Mouse (Mus musculus): ENCODE data around the gene Enpp6. TPM values are rescaled to one million over a fixed set of nuclear protein-coding genes. Genes with fewer than 3 reads are reported as not detected.

Enpp6 gene
- polyA plus RNA-seq, 1 experiment from 2014 or later: 0.32 TPM

- ATAC-seq: no peak
- CTCF ChIA-PET: no interaction called here
- in situ Hi-C loops (cut with MboI; ENCODE audit: low pct_unique_long_range_greater_than_20kb): no loop called here
- no peak for TF ChIP-seq CTCF (IDR thresholded peaks at IDR 0.05)
- POLR2A ChIA-PET: interaction anchor here (0.6 kb wide), 1 partner anchor 140 kb away, joined by 3 read pairs; no protein-coding TSS in a partner anchor
- DNase-seq (ENCODE audit: low read depth, low spot score): no peak
- H3K27me3 ChIP-seq: peaks cover 4% of the 10 kb centered on the region
Measured at GRCm38 (mm10) chr8:46992579-46992978, 5.9 kb downstream of the Enpp6 start.

- POLR2A ChIA-PET: no interaction called here
- no peak for DNase-seq (ENCODE audit: low read depth, low spot score)
- CTCF ChIA-PET: no interaction called here
- no peak for ATAC-seq
- peaks cover 9% of the 10 kb centered on the region for H3K27me3 ChIP-seq
- in situ Hi-C loops (cut with MboI; ENCODE audit: low pct_unique_long_range_greater_than_20kb): no loop called here
- no peak for TF ChIP-seq CTCF (IDR thresholded peaks at IDR 0.05)
Measured at GRCm38 (mm10) chr8:46995931-46996664, 9.4 kb downstream of the Enpp6 start.

GRCm38 (mm10) chr8:47005676-47006075 is 19.0 kb downstream of the Enpp6 start:
- in situ Hi-C loops (cut with MboI; ENCODE audit: low pct_unique_long_range_greater_than_20kb): loop anchor here (25.0 kb wide), 1 partner anchor 682 kb away; the partner anchor contains the start of gene Ing2
- DNase-seq (ENCODE audit: low read depth, low spot score) (no peak), ATAC-seq (no peak)
- no peak for TF ChIP-seq CTCF (IDR thresholded peaks at IDR 0.05)
- POLR2A ChIA-PET: no interaction called here
- CTCF ChIA-PET: no interaction called here
- H3K27me3 ChIP-seq: no peaks in the 10 kb centered on the region

DNA sequence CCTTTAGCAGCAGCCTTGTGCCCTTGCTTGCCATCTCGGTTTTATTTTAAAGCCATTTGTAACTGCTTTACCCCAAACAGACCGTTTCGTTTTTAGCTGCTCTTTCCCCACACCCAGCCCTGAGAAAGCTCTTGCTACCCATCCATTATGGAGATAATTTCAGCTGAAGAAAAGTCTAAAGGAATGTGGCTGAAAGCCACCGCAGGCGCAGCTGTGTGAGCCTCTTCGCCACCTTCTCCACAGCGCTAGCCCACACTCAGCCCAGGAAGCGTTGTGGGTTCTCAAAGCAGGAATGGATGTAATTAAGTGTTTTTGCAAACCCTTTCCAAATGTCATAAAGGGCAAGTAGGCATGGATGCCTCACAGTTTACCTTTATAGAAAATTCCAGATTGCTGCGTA is 20.1 kb downstream of the Enpp6 start:
- H3K27me3 ChIP-seq: no peaks in the 10 kb centered on the region
- no peak for TF ChIP-seq CTCF (IDR thresholded peaks at IDR 0.05)
- in situ Hi-C loops (cut with MboI; ENCODE audit: low pct_unique_long_range_greater_than_20kb): loop anchor here (25.0 kb wide), 1 partner anchor 681 kb away; the partner anchor contains the start of gene Ing2
- no peak for ATAC-seq
- DNase-seq (ENCODE audit: low read depth, low spot score): no peak
- ChIA-PET POLR2A (no interaction called here), CTCF (interaction anchor here (1.4 to 1.5 kb wide), 2 partner anchors 37 to 365 kb away, joined by 4 to 6 read pairs; no protein-coding TSS in a partner anchor)

DNA sequence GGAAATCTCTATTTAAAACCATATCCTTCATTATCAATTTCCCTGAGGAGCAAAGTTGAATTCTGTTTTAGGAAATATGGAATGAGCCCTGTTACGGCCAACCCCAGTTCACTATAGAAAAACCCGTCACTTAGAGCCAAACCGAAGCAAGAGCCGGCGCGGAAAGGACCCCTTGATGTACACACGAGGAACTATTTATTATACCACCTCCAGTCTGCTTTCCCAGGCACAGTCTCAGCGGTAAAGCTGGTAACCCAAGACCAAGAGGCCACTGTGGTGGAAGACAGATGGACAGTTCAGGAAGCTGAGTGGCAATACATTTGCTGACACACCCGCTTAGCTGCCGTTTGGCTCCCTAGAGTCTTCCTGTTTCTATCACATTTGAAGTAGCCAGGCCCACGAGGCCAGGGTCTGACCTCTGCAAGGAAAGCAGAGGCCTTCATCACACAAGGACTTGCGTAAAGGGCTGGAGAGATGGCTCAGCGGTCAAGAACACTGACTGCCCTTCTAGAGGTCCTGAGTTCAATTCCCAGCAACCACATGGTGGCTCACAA is 21.6 kb downstream of the Enpp6 start:
- no peak for TF ChIP-seq CTCF (IDR thresholded peaks at IDR 0.05)
- in situ Hi-C loops (cut with MboI; ENCODE audit: low pct_unique_long_range_greater_than_20kb): loop anchor here (25.0 kb wide), 1 partner anchor 679 kb away; the partner anchor contains the start of gene Ing2
- POLR2A ChIA-PET: no interaction called here
- DNase-seq (ENCODE audit: low read depth, low spot score) (no peak), ATAC-seq (no peak)
- no peaks in the 10 kb centered on the region for H3K27me3 ChIP-seq
- CTCF ChIA-PET: interaction anchor here (1.4 kb wide), 2 partner anchors 13 to 363 kb away, joined by 3 to 4 read pairs; no protein-coding TSS in a partner anchor

DNA sequence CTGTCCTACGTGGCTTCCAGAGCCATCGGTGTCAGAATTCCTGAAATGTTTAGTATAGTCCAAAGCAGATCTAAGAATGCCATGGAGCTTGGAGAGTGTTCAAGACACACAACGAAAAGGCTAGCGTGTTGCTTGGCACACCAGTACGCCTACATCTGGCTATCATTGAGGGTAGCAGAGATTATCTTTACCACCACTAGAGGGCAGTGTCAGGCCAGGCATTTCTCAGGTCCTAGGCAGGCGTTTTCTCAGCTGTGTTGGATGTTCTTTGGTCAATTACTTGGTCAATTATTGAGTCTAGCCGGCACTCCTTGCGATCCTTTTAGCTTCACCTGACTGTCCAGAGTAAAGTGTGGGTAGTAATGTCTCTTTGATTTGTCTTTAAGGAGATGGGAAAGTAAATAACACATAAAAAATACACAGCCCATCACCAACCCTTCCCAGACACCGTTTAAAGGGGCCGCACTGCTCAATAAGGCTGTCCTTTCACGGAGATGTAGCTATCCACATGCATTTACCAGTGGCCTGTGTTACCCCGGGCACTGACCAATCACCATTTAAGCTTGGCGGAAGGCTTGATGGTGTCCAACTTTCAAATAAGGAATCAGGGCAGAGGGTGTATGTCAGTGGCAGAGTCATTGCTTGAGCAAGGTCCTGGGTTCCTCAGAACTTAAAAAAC is 29.7 kb downstream of the Enpp6 start:
- peaks cover 10% of the 10 kb centered on the region for H3K27me3 ChIP-seq
- ATAC-seq (peak; percentile 76), DNase-seq (ENCODE audit: low read depth, low spot score) (no peak)
- peak; percentile 94 for TF ChIP-seq CTCF (IDR thresholded peaks at IDR 0.05)
- ChIA-PET CTCF (interaction anchor here (0.7 to 7.0 kb wide), 18 partner anchors 12 to 534 kb away, joined by 3 to 93 read pairs (median 3); no protein-coding TSS in a partner anchor), POLR2A (interaction anchor here (0.9 to 1.6 kb wide), 3 partner anchors 28 to 355 kb away, joined by 3 to 8 read pairs (median 3); no protein-coding TSS in a partner anchor)
- in situ Hi-C loops (cut with MboI; ENCODE audit: low pct_unique_long_range_greater_than_20kb): loop anchor here (5.0 to 25.0 kb wide), 3 partner anchors 266 to 671 kb away; partner anchors contain the start of gene Ing2

- no peak for DNase-seq (ENCODE audit: low read depth, low spot score)
- peak; percentile 33 for TF ChIP-seq CTCF (IDR thresholded peaks at IDR 0.05)
- POLR2A ChIA-PET: no interaction called here
- in situ Hi-C loops (cut with MboI; ENCODE audit: low pct_unique_long_range_greater_than_20kb): loop anchor here (25.0 kb wide), 1 partner anchor 666 kb away; the partner anchor contains the start of gene Ing2
- H3K27me3 ChIP-seq: no peaks in the 10 kb centered on the region
- no peak for ATAC-seq
- CTCF ChIA-PET: interaction anchor here (1.1 to 1.3 kb wide), 2 partner anchors 13 to 349 kb away, joined by 3 to 8 read pairs; no protein-coding TSS in a partner anchor
Measured at GRCm38 (mm10) chr8:47021135-47021555, 34.5 kb downstream of the Enpp6 start.

DNA sequence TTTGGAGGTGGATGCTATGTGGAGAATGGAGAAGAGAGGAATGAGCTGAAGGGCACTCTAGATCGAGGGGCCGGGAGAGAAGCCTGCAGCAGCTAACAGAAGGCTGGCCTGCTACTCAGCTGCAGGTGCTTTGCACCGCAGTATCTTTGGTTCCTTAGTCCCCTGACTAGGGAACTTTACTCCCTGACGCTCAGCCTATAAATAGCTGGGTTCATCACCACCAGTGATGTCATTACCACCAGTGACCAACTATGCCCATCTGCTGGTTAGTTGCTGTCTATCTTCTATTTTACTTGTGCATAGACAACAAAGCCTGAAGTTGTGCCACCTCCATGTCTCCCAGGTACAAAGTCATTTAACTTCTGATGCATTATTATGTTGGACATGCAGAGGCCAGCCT is 37.9 kb downstream of the Enpp6 start:
- in situ Hi-C loops (cut with MboI; ENCODE audit: low pct_unique_long_range_greater_than_20kb): loop anchor here (25.0 kb wide), 1 partner anchor 663 kb away; the partner anchor contains the start of gene Ing2
- ATAC-seq (no peak), DNase-seq (ENCODE audit: low read depth, low spot score) (no peak)
- ChIA-PET CTCF (interaction anchor here (2.7 kb wide), 1 partner anchor 347 kb away, joined by 7 read pairs; no protein-coding TSS in a partner anchor), POLR2A (no interaction called here)
- H3K27me3 ChIP-seq: no peaks in the 10 kb centered on the region
- no peak for TF ChIP-seq CTCF (IDR thresholded peaks at IDR 0.05)

DNA sequence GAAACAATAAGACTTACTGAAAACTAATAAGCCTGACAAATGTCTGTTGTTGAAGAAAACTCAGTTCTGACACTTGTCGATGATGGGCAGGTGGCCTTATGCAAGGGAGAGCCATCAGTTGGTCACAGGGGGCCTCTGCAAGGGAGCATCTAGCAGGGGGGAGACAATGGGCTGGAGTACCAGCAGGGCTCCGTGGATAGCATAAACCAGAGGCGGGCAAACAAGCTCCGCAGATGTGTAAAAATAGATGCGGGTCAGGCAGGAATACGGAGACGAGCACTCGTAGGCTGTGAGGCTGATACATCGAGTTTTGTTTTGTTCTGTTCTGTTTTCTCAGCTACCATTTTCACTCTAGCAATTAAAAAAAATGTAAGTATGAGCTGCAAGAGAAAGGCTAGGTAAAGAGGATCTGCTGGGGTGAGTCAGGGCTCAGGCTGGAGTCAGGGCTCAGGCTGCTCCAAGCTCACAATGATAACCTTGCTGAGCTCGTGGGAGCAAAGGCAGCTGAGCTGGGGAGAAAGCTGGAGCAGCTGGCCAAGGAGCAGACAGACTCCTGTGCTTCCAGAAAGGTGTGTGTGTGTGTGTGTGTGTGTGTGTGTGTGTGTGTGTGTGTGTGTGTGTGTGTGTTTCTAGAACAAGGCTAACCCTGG is 40.3 kb downstream of the Enpp6 start:
- TF ChIP-seq CTCF (IDR thresholded peaks at IDR 0.05): no peak
- DNase-seq (ENCODE audit: low read depth, low spot score) (no peak), ATAC-seq (no peak)
- in situ Hi-C loops (cut with MboI; ENCODE audit: low pct_unique_long_range_greater_than_20kb): no loop called here
- CTCF ChIA-PET: interaction anchor here (1.6 kb wide), 1 partner anchor 52 kb away, joined by 3 read pairs; no protein-coding TSS in a partner anchor
- POLR2A ChIA-PET: no interaction called here
- H3K27me3 ChIP-seq: no peaks in the 10 kb centered on the region

DNA sequence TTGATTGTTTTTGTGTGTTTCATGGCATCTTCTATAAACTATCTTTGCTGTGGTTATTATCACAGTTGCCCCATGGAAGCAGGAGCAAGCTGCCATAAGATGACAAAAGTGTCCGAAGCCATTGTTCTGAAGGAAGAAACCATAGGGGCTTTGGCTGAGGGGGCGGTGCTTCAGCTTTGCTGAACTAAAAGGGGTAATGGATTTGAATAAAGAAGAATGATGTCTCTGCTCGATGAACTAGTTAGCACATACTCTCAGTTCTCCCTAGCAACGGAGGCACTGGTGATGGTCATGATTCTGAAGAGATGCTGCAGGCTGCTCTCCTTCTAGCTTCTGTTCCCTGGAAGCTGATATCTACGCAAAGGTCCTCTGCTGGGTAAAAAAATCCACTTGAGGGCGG is 41.8 kb downstream of the Enpp6 start:
- ChIA-PET CTCF (interaction anchor here (0.7 to 1.2 kb wide), 4 partner anchors 12 to 343 kb away, joined by 3 read pairs; no protein-coding TSS in a partner anchor), POLR2A (interaction anchor here (0.6 kb wide), 1 partner anchor 59 kb away, joined by 3 read pairs; no protein-coding TSS in a partner anchor)
- in situ Hi-C loops (cut with MboI; ENCODE audit: low pct_unique_long_range_greater_than_20kb): no loop called here
- DNase-seq (ENCODE audit: low read depth, low spot score): no peak
- no peak for TF ChIP-seq CTCF (IDR thresholded peaks at IDR 0.05)
- ATAC-seq: no peak
- no peaks in the 10 kb centered on the region for H3K27me3 ChIP-seq

Data from Patski (cell line).